Mouse (Mus musculus) heart, adult 18-20 months (tissue): ENCODE results near the gene Cxcl17. TPM values are rescaled to one million over a fixed set of nuclear protein-coding genes. Genes with fewer than 3 reads are reported as not detected.
"Not testable (repeated sequence)": the region's sequence is repeated elsewhere in the genome, so short reads cannot be mapped to it uniquely, and the experiment has no call there.

Experiments used
- DNase-seq, 2 experiments: peaks; one replicate each; pipeline ENCODE4 v3.0.0; 2021 to 2022; ENCODE audit warnings: mixed read lengths in 1 of 2
- total RNA-seq, 2 experiments: library from RNA; stranded (reverse); gene quantifications; 2 replicates each; pipeline ENCODE4 v1.2.3; 2021

Cxcl17 gene
- total RNA-seq, 2 experiments from 2014 or later, result 1.1 TPM; not detected in 1

- DNase-seq, result not testable (repeated sequence)
Measured at GRCm38 (mm10) chr7:25426380-25426779, 13.7 kb upstream of the Cxcl17 start.

GRCm38 (mm10) chr7:25424429-25424828, 11.7 kb upstream of the Cxcl17 start:
- DNase-seq, result peak; percentile 80 to 93

GRCm38 (mm10) chr7:25422286-25422841, 9.7 kb upstream of the Cxcl17 start:
- DNase-seq, result no peak

- no peak for DNase-seq
Measured at GRCm38 (mm10) chr7:25419943-25420342, 7.3 kb upstream of the Cxcl17 start.

- no peak for DNase-seq
Measured at GRCm38 (mm10) chr7:25419536-25419935, 6.8 kb upstream of the Cxcl17 start.

- peak in 1 of 2 experiments; percentile 61 for DNase-seq
Measured at GRCm38 (mm10) chr7:25417597-25417996, 4.9 kb upstream of the Cxcl17 start.

GRCm38 (mm10) chr7:25411861-25412260, 825 bp downstream of the Cxcl17 start:
- DNase-seq, result no peak

- no peak for DNase-seq
Measured at GRCm38 (mm10) chr7:25410969-25411615, 1.6 kb downstream of the Cxcl17 start.

- DNase-seq, result no peak
Measured at GRCm38 (mm10) chr7:25409114-25409760, 3.4 kb downstream of the Cxcl17 start.

GRCm38 (mm10) chr7:25406468-25406867, 6.2 kb downstream of the Cxcl17 start:
- DNase-seq, result no peak

GRCm38 (mm10) chr7:25402671-25403101, 10.0 kb downstream of the Cxcl17 start:
- peak in 1 of 2 experiments; percentile 66 for DNase-seq

GRCm38 (mm10) chr7:25401986-25402385, 10.7 kb downstream of the Cxcl17 start:
- no peak for DNase-seq

GRCm38 (mm10) chr7:25401551-25401950, 11.1 kb downstream of the Cxcl17 start:
- no peak for DNase-seq

- DNase-seq, result not testable (repeated sequence)
Measured at GRCm38 (mm10) chr7:25399028-25399427, 13.7 kb downstream of the Cxcl17 start.

GRCm38 (mm10) chr7:25398610-25399009, 14.1 kb downstream of the Cxcl17 start, which contains the start of gene Lipe:
TSS of gene Lipe (minus strand) at chr7:25398710.
- DNase-seq, result no peak

GRCm38 (mm10) chr7:25396621-25397020, 16.1 kb downstream of the Cxcl17 start:
- no peak for DNase-seq

- peak; percentile 98 to 99 for DNase-seq
Measured at GRCm38 (mm10) chr7:25395558-25396521, 16.8 kb downstream of the Cxcl17 start.

GRCm38 (mm10) chr7:25395186-25395557, 17.5 kb downstream of the Cxcl17 start:
- no peak for DNase-seq

GRCm38 (mm10) chr7:25394754-25395153, 17.9 kb downstream of the Cxcl17 start:
- peak in 1 of 2 experiments; percentile 38 for DNase-seq

- no peak for DNase-seq
Measured at GRCm38 (mm10) chr7:25393451-25394210, 19.1 kb downstream of the Cxcl17 start.

GRCm38 (mm10) chr7:25392851-25393250, 19.8 kb downstream of the Cxcl17 start:
- no peak for DNase-seq
